Mouse (Mus musculus) heart, embryonic 16.5 days (tissue): ENCODE data around the gene Chtop. TPM values are rescaled to one million over a fixed set of nuclear protein-coding genes. Genes with fewer than 3 reads are reported as not detected.

ENCODE experiments used
- ATAC-seq: fragments of 200-750 bp; cut with Nextera tagmentation; replicated peaks from 2 replicates; pipeline ENCODE4 v1.8.0; 2017; ENCODE audit warnings: moderate number of reproducible peaks; ENCODE audit not compliant: insufficient read depth, low FRiP score; ENCODE audit errors: extremely low read depth
- H3K27ac ChIP-seq: fragments of 300-500 bp; sonication (generic); 2 replicates; pipeline ENCODE4 v1.5.1; 2014; ENCODE audit warnings: mild to moderate bottlenecking, low read length, control low read depth, moderate library complexity
- H3K27me3 ChIP-seq: fragments of 300-500 bp; sonication (generic); 2 replicates; pipeline ENCODE4 v1.6.1; 2014; ENCODE audit warnings: low read length, mixed read lengths; ENCODE audit not compliant: control insufficient read depth, insufficient read depth
- H3K36me3 ChIP-seq: fragments of 300-500 bp; sonication (generic); 2 replicates; pipeline ENCODE4 v1.6.1; 2014; ENCODE audit not compliant: control insufficient read depth, insufficient read depth
- H3K4me1 ChIP-seq: fragments of 300-500 bp; sonication (generic); 2 replicates; pipeline ENCODE4 v1.6.1; 2014; ENCODE audit warnings: low read length, mixed read lengths; ENCODE audit not compliant: control insufficient read depth, insufficient read depth
- H3K4me2 ChIP-seq: fragments of 300-500 bp; sonication (generic); 2 replicates; pipeline ENCODE4 v1.6.1; 2014; ENCODE audit warnings: low read depth, mild to moderate bottlenecking, control low read depth, low read length
- H3K4me3 ChIP-seq: fragments of 300-500 bp; sonication (generic); 2 replicates; pipeline ENCODE4 v1.5.1; 2014; ENCODE audit warnings: mild to moderate bottlenecking, control low read depth, low read length
- H3K9ac ChIP-seq: fragments of 300-500 bp; sonication (generic); 2 replicates; pipeline ENCODE4 v1.6.1; 2014; ENCODE audit warnings: low read length, control low read depth
- H3K9me3 ChIP-seq: fragments of 300-500 bp; sonication (generic); replicated peaks from 2 replicates; pipeline ENCODE4 v1.6.1; 2016; ENCODE audit warnings: low read length; ENCODE audit not compliant: control insufficient read depth
- WGBS: fragments of 180-500 bp; shearing (Covaris S2); extraction: QIAGEN DNeasy Blood & Tissue Kit; methylation state at CpG from one replicate; pipeline ENCODE4 v1.1.7; 2014; 5-methylcytosine and 5-hydroxymethylcytosine counted together
- polyA plus RNA-seq: library from polyadenylated mRNA; unstranded; fragments of >200 nt; fragmentation: Nextera tagmentation; extraction: Ambion mirVana; gene quantifications from 2 replicates; pipeline ENCODE4 v1.2.1, GENCODE M21; 2015

Gene Chtop
- polyA plus RNA-seq, 1 experiment from 2014 or later = 95.6 TPM

- peak within 1 kb of the TSS; percentile 91 for H3K9ac ChIP-seq
- H3K4me3 ChIP-seq = peak within 1 kb of the TSS; percentile 76
- no peaks in the 10 kb centered on the region for H3K27me3 ChIP-seq
- under 1% methylated on average over 45 of the region's 45 CpGs for WGBS
- peak within 1 kb of the TSS; percentile 93 for H3K27ac ChIP-seq
- ATAC-seq = peak; percentile 98
- H3K36me3 ChIP-seq = peaks cover 24% of the 10 kb centered on the region
- H3K4me1 ChIP-seq = peaks cover 6% of the 10 kb centered on the region
- H3K9me3 ChIP-seq = no peaks in the 10 kb centered on the region
- H3K4me2 ChIP-seq = peak within 1 kb of the TSS; percentile 66
Observed at GRCm38 (mm10) chr3:90475831-90476611, 33.3 kb downstream of the Chtop start, which contains the start of gene Ilf2. Gene Ilf2 (plus strand): TSS chr3:90476126.

- Histone ChIP-seq H3K4me1 (peaks cover 6% of the 10 kb centered on the region), H3K4me2 (peak overlapping the region; percentile 59), H3K9ac (no peak overlapping the region), H3K27ac (no peak overlapping the region), H3K36me3 (peaks cover 17% of the 10 kb centered on the region), H3K4me3 (peak overlapping the region; percentile 55), H3K27me3 (no peaks in the 10 kb centered on the region), H3K9me3 (no peaks in the 10 kb centered on the region)
- WGBS = 39% methylated on average over 15 of the region's 16 CpGs
- ATAC-seq = no peak
Observed at GRCm38 (mm10) chr3:90475151-90475830, 34.0 kb downstream of the Chtop start.

- 25% methylated on average over 3 of the region's 3 CpGs for WGBS
- ATAC-seq = no peak
- H3K4me3 ChIP-seq = no peak overlapping the region
- no peak overlapping the region for H3K4me2 ChIP-seq
- no peak overlapping the region for H3K9ac ChIP-seq
- peaks cover 5% of the 10 kb centered on the region for H3K4me1 ChIP-seq
- H3K9me3 ChIP-seq = 0 out of 2 replicates have a peak, but pooled peaks cover 3% of the 10 kb centered on the region
- no peak overlapping the region for H3K27ac ChIP-seq
- no peaks in the 10 kb centered on the region for H3K36me3 ChIP-seq
- no peaks in the 10 kb centered on the region for H3K27me3 ChIP-seq
Observed at GRCm38 (mm10) chr3:90472213-90472612, 37.1 kb downstream of the Chtop start.

DNA sequence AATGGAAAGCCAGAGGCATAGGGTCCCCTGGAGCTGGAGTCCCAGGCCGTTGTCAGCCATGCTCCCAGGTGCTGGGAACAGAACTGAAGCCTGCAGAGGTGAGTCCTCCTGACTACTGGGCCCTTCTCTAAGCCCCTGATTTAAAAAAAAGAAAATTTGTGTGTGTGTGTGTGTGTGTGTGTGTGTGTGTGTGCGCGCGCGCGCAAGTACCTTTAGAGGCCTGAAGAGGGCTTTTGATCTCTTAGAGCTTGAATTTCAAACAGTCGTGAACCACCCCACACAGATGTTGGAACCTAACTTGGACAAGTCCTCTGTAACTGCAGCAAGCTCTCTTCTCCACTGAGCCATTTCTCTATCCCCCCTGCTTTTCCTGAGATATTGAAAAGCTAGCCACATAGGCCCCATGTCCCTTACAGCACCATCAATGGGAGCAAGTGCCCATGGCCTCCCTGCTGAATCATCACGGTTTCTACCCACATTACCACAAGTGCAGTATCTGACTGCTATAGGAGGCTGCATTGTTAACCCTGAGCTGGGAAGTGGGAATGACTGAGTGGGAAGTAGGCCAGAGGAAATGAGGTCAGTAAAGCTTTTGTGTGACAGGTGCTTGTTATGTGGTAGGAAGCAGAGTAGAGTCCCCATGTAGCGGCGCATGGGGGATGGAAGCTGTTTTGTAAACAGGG, 41.5 kb downstream of the Chtop start:
- H3K4me1 ChIP-seq = 0 out of 2 replicates have a peak, but pooled peaks cover 3% of the 10 kb centered on the region
- H3K27me3 ChIP-seq = peaks cover 17% of the 10 kb centered on the region
- H3K27ac ChIP-seq = no peak overlapping the region
- no peaks in the 10 kb centered on the region for H3K36me3 ChIP-seq
- 86% methylated on average over 10 of the region's 10 CpGs for WGBS
- no peak overlapping the region for H3K4me3 ChIP-seq
- no peak for ATAC-seq
- H3K4me2 ChIP-seq = no peak overlapping the region
- H3K9ac ChIP-seq = no peak overlapping the region
- H3K9me3 ChIP-seq = 0 out of 2 replicates have a peak, but pooled peaks cover 3% of the 10 kb centered on the region

- peak; percentile 29; the same call in 1 of the 2 replicates for ATAC-seq
- under 1% methylated on average over 15 of the region's 15 CpGs for WGBS
- peaks cover 19% of the 10 kb centered on the region for H3K27me3 ChIP-seq
- peak overlapping the region; percentile 68 for H3K4me2 ChIP-seq
- peak overlapping the region; percentile 63 for H3K4me3 ChIP-seq
- H3K27ac ChIP-seq = no peak overlapping the region
- H3K9ac ChIP-seq = peak overlapping the region; percentile 53; the same call in 1 of the 2 replicates
- 0 out of 2 replicates have a peak, but pooled peaks cover 3% of the 10 kb centered on the region for H3K4me1 ChIP-seq
- no peaks in the 10 kb centered on the region for H3K36me3 ChIP-seq
- H3K9me3 ChIP-seq = 0 out of 2 replicates have a peak, but pooled peaks cover 3% of the 10 kb centered on the region
Observed at GRCm38 (mm10) chr3:90466311-90466766, 43.0 kb downstream of the Chtop start.

DNA sequence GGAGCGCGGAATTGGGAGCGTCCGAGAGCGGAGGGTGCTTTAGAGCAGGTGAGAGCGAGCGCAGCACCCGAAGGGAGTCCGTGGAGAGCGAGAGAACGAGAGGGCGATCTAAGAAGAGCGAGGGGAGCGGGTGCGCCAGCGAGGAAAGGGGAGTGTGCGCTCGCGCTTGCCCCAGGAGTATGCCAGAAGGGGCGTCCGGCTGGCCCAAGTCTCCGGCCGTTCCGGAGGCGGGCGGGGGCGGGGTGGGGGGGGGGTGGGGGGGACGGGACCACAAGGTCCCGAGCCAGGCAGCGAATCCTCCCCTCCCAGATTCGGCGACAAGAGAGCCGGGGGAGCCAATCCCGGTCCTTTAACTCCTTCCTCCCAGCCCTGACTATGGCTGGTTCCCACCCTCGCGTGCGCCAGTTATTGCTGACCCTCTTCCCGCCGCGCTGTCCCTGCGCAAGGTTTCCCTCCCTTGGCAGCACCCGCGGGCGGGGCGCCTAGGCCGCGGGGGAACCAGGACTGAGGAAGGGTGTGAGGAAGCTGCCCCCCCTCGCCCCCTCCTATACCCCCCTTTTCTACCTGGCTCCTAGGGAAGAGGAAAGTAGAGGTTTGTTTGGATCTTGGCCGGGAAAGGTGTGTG, 43.5 kb downstream of the Chtop start, which contains the start of gene Npr1:
Gene Npr1, minus strand, starts transcription at position 181 of the 625 bp plus-strand sequence.
- Histone ChIP-seq H3K36me3 (no peaks in the 10 kb centered on the region), H3K4me1 (0 out of 2 replicates have a peak, but pooled peaks cover 3% of the 10 kb centered on the region), H3K9ac (peak within 1 kb of the TSS; percentile 80), H3K27ac (peak within 1 kb of the TSS; percentile 20; the same call in 1 of the 2 replicates), H3K4me2 (peak within 1 kb of the TSS; percentile 68), H3K4me3 (peak within 1 kb of the TSS; percentile 63), H3K9me3 (0 out of 2 replicates have a peak, but pooled peaks cover 3% of the 10 kb centered on the region), H3K27me3 (peaks cover 19% of the 10 kb centered on the region)
- peak; percentile 31 for ATAC-seq
- WGBS = under 1% methylated on average over 41 of the region's 49 CpGs

GRCm38 (mm10) chr3:90465081-90465685, 44.1 kb downstream of the Chtop start:
- Histone ChIP-seq H3K27ac (peak overlapping the region; percentile 20; the same call in 1 of the 2 replicates), H3K4me1 (0 out of 2 replicates have a peak, but pooled peaks cover 3% of the 10 kb centered on the region), H3K9me3 (0 out of 2 replicates have a peak, but pooled peaks cover 3% of the 10 kb centered on the region), H3K9ac (peak overlapping the region; percentile 80), H3K36me3 (no peaks in the 10 kb centered on the region), H3K4me3 (peak overlapping the region; percentile 63), H3K4me2 (peak overlapping the region; percentile 68), H3K27me3 (peaks cover 19% of the 10 kb centered on the region)
- 1% methylated on average over 75 of the region's 75 CpGs for WGBS
- ATAC-seq = peak; percentile 24; the same call in 1 of the 2 replicates
